Comparison of ENCODE assay signal across 10 mouse cellular contexts in genomic region chr9:63151072-63151870, GRCm38 (mm10). TPM values are rescaled to one million over a fixed set of nuclear protein-coding genes. Genes with fewer than 3 reads are reported as not detected.
DNase-seq lines count a peak whose midpoint lies in the region; ATAC-seq lines count a peak whose summit lies in the region.
"Had no signal": no experiment of that assay in that cellular context is flagged by ENCODE, and none has a peak within 500 bp of the region (broad histone marks: within the 10 kb centered on the region; RNA-seq: fewer than 3 reads in every experiment).

No protein-coding gene starts in this region.

- no peak for ATAC-seq in heart, embryonic 13.5 days (ENCODE audit: extremely low read depth, insufficient number of reproducible peaks, low FRiP score, low TSS enrichment)
- ATAC-seq in kidney, embryonic 15.5 days (replicated peaks; ENCODE audit: low FRiP score), result peak; percentile 76
- no peak for ATAC-seq in midbrain, embryonic 14.5 days (ENCODE audit: low FRiP score, low TSS enrichment)

- DNase-seq in heart, adult 18-20 months, result peak; percentile 41 to 73
- DNase-seq in heart, adult 11 months, result no peak
- peak; percentile 70 for DNase-seq in c-Kit-positive CD71-negative TER-119-negative erythroid progenitor cells, embryonic 14.5 days (ENCODE audit: low read depth)
- peak; percentile 74 for DNase-seq in midbrain, embryonic 14.5 days
- peak; percentile 39 for DNase-seq in urinary bladder, postnatal 10 days (ENCODE audit: low spot score)
- no peak for DNase-seq in MN1 (ENCODE audit: low spot score)

- no peak overlapping the region for H3K9ac ChIP-seq in heart, embryonic 13.5 days
- H3K9ac ChIP-seq in kidney, embryonic 15.5 days, result no peak overlapping the region
- no peak overlapping the region for H3K9ac ChIP-seq in midbrain, embryonic 14.5 days (replicated peaks; ENCODE audit: low read length)

- peaks cover 34% of the 10 kb centered on the region for H3K4me1 ChIP-seq in heart, embryonic 13.5 days
- peaks cover 43% of the 10 kb centered on the region for H3K4me1 ChIP-seq in kidney, embryonic 15.5 days
- peaks cover 16% of the 10 kb centered on the region for H3K4me1 ChIP-seq in midbrain, embryonic 14.5 days (ENCODE audit: control insufficient read depth, insufficient read depth, low read length)

- H3K9me3 ChIP-seq in heart, embryonic 13.5 days, result 0 out of 2 replicates have a peak, but pooled peaks cover 6% of the 10 kb centered on the region
- 0 out of 2 replicates have a peak, but pooled peaks cover 5% of the 10 kb centered on the region for H3K9me3 ChIP-seq in kidney, embryonic 15.5 days (replicated peaks)
- H3K9me3 ChIP-seq in midbrain, embryonic 14.5 days (ENCODE audit: control insufficient read depth, low read length), result no peaks in the 10 kb centered on the region

- peak overlapping the region; percentile 38 for H3K4me2 ChIP-seq in heart, embryonic 13.5 days
- H3K4me2 ChIP-seq in kidney, embryonic 15.5 days, result 0 out of 2 replicates have a peak overlapping the region, but pooled peaks have one; percentile 27
- no peak overlapping the region for H3K4me2 ChIP-seq in midbrain, embryonic 14.5 days (ENCODE audit: low read length)

- 3% methylated on average over 20 of the region's 20 CpGs for WGBS in heart, embryonic 13.5 days
- WGBS in kidney, embryonic 15.5 days, result under 1% methylated on average over 20 of the region's 20 CpGs
- WGBS in midbrain, embryonic 14.5 days, result 2% methylated on average over 20 of the region's 20 CpGs

- peak overlapping the region; percentile 15; the same call in 1 of the 2 replicates for H3K4me3 ChIP-seq in heart, embryonic 13.5 days
- no peak overlapping the region for H3K4me3 ChIP-seq in kidney, embryonic 15.5 days (replicated peaks)
- H3K4me3 ChIP-seq in midbrain, embryonic 14.5 days (replicated peaks; ENCODE audit: low read depth, low read length), result no peak overlapping the region

- peaks cover 99% of the 10 kb centered on the region for H3K27me3 ChIP-seq in heart, embryonic 13.5 days (replicated peaks)
- peaks cover 91% of the 10 kb centered on the region for H3K27me3 ChIP-seq in kidney, embryonic 15.5 days
- H3K27me3 ChIP-seq in midbrain, embryonic 14.5 days (ENCODE audit: control insufficient read depth, insufficient read depth, low read length), result peaks cover 79% of the 10 kb centered on the region

- H3K36me3 ChIP-seq in heart, embryonic 13.5 days, result no peaks in the 10 kb centered on the region
- H3K36me3 ChIP-seq in kidney, embryonic 15.5 days, result no peaks in the 10 kb centered on the region
- H3K36me3 ChIP-seq in midbrain, embryonic 14.5 days (ENCODE audit: control insufficient read depth, insufficient read depth, low read length), result no peaks in the 10 kb centered on the region

- no peak overlapping the region for H3K27ac ChIP-seq in heart, embryonic 13.5 days (replicated peaks)
- H3K27ac ChIP-seq in kidney, embryonic 15.5 days, result no peak overlapping the region
- H3K27ac ChIP-seq in midbrain, embryonic 14.5 days (replicated peaks; ENCODE audit: low read depth, low read length), result no peak overlapping the region

RNA-seq across cellular contexts. Expression of gene Skor1, which starts 2.5 kb away (rescaled TPM):
- not detected for total RNA-seq in heart, adult 18-20 months (2021)
- polyA plus RNA-seq in heart, embryonic 13.5 days (2015; fragmentation: Nextera tagmentation; extraction: Ambion mirVana), result not detected in 2 replicates
- polyA plus RNA-seq in kidney, embryonic 15.5 days (2015; fragmentation: Nextera tagmentation; extraction: Ambion mirVana), result not detected in 2 replicates
- 5.0 TPM in 2 replicates for polyA plus RNA-seq in midbrain, embryonic 14.5 days (2014; fragmentation: Nextera tagmentation; extraction: Ambion mirVana)
- polyA plus RNA-seq: heart, embryonic 14.5 days; stomach, embryonic 14.5 days had no signal

Comparison
In these comparisons a context has a peak if more than half of its experiments do, and no peak if none do; other contexts are left out.
1. DNase-seq: peak in heart, adult 18-20 months (2 of 2), c-Kit-positive CD71-negative TER-119-negative erythroid progenitor cells, embryonic 14.5 days (single experiment), midbrain, embryonic 14.5 days (single experiment) and urinary bladder, postnatal 10 days (single experiment); none in heart, adult 11 months (single experiment) and MN1 (single experiment).